Mouse (Mus musculus) embryonic fibroblast, embryonic 13.5 days (primary cell): ENCODE results near the gene Trp53rkb.

Source experiments
- CTCF ChIP-seq: IDR thresholded peaks from 2 replicates; pipeline ENCODE4 v1.5.1; 2011; ENCODE audit warnings: mild to moderate bottlenecking, control low read depth, low read length, moderate library complexity, borderline replicate concordance; ENCODE audit not compliant: insufficient read depth
- POLR2A ChIP-seq: IDR thresholded peaks from 2 replicates; pipeline ENCODE4 v1.6.1; 2011; ENCODE audit warnings: low read depth, mild to moderate bottlenecking, control low read depth, low read length, moderate library complexity

- TF ChIP-seq POLR2A (no peak), CTCF (no peak)
These were observed 16.9 kb upstream of the Trp53rkb start for GRCm38 (mm10) chr2:166775357-166775893.
